Mouse (Mus musculus) fat pad, adult 2 months (tissue): ENCODE measurements around the gene Sirt2.

ENCODE experiments used
- DNase-seq: peaks from one replicate; pipeline ENCODE4 v3.0.0-alpha.2; 2011; ENCODE audit warnings: low read depth, low spot score; ENCODE audit errors: extremely low read depth

The Sirt2 gene

GRCm38 (mm10) chr7:28794496-28794895, 28.0 kb downstream of the Sirt2 start:
- no peak for DNase-seq

GRCm38 (mm10) chr7:28795832-28796231, 29.3 kb downstream of the Sirt2 start:
- DNase-seq, result no peak

- DNase-seq, result no peak
Observed at GRCm38 (mm10) chr7:28796562-28796975, 30.0 kb downstream of the Sirt2 start.

GRCm38 (mm10) chr7:28799994-28800393, 33.5 kb downstream of the Sirt2 start:
- DNase-seq, result no peak

- DNase-seq, result no peak
Observed at GRCm38 (mm10) chr7:28801451-28801850, 34.9 kb downstream of the Sirt2 start.

- DNase-seq, result peak; percentile 91
Observed at GRCm38 (mm10) chr7:28801901-28802670, 35.6 kb downstream of the Sirt2 start.

- no peak for DNase-seq
Observed at GRCm38 (mm10) chr7:28802846-28803588, 36.5 kb downstream of the Sirt2 start.

- DNase-seq, result no peak
Observed at GRCm38 (mm10) chr7:28803756-28804155, 37.2 kb downstream of the Sirt2 start.

GRCm38 (mm10) chr7:28806869-28807268, 40.3 kb downstream of the Sirt2 start:
- DNase-seq, result no peak

- no peak for DNase-seq
Observed at GRCm38 (mm10) chr7:28807641-28808220, 41.2 kb downstream of the Sirt2 start.

GRCm38 (mm10) chr7:28808221-28808941, 41.8 kb downstream of the Sirt2 start, which contains the start of gene Hnrnpl:
TSS of gene Hnrnpl (plus strand) at chr7:28808541.
- DNase-seq, result no peak

- no peak for DNase-seq
Observed at GRCm38 (mm10) chr7:28808957-28809393, 42.4 kb downstream of the Sirt2 start.

- no peak for DNase-seq
Observed at GRCm38 (mm10) chr7:28809401-28810089, 43.0 kb downstream of the Sirt2 start.

- DNase-seq, result peak; percentile 99
Observed at GRCm38 (mm10) chr7:28810107-28811066, 43.9 kb downstream of the Sirt2 start.

- no peak for DNase-seq
Observed at GRCm38 (mm10) chr7:28811228-28811627, 44.7 kb downstream of the Sirt2 start.

- no peak for DNase-seq
Observed at GRCm38 (mm10) chr7:28811640-28812275, 45.2 kb downstream of the Sirt2 start.

GRCm38 (mm10) chr7:28812436-28812835, 45.9 kb downstream of the Sirt2 start:
- no peak for DNase-seq

- DNase-seq, result no peak
Observed at GRCm38 (mm10) chr7:28812949-28813348, 46.4 kb downstream of the Sirt2 start.
